Mouse (Mus musculus) adrenal gland, postnatal 4 days (tissue): ENCODE measurements around the gene Mphosph6. TPM values are rescaled to one million over a fixed set of nuclear protein-coding genes. Genes with fewer than 3 reads are reported as not detected.

Source experiments
- DNase-seq, 2 experiments: peaks; one replicate each; pipeline ENCODE4 v3.0.0; 2021 to 2022; ENCODE audit warnings: low spot score in 2 of 2, mixed read lengths in 2 of 2
- total RNA-seq, 2 experiments: library from RNA; stranded (reverse); gene quantifications; 2 replicates each; pipeline ENCODE4 v1.2.3; 2021

Gene Mphosph6
- total RNA-seq, 2 experiments from 2014 or later: 28.5 to 35.7 TPM

DNA sequence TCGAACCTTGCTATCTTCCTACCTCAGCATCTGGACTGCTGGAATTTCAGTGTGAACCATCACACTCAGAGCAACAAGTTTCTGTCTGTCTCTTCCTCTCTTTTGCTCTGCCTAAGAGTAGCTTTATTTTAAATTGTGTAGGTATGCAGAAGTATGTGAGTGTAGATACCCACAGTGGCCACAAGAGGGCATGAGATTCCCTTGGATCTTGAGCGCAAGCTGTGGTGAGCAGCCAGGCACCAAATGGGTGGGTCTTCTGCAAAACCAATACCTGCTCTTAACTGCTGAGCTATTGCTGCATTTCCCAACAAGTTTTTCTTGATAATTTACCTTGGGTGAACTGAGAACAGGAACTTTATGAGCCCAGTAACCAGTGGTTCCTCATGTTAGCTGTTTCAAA lies 29.6 kb downstream of the Mphosph6 start:
- DNase-seq: peak in 1 of 2 experiments; percentile 10

GRCm38 (mm10) chr8:117771115-117771836 lies 30.5 kb downstream of the Mphosph6 start:
- no peak for DNase-seq

GRCm38 (mm10) chr8:117768971-117769370 lies 32.8 kb downstream of the Mphosph6 start:
- no peak for DNase-seq

GRCm38 (mm10) chr8:117765947-117766346 lies 35.8 kb downstream of the Mphosph6 start:
- DNase-seq: no peak

GRCm38 (mm10) chr8:117764625-117765024 lies 37.1 kb downstream of the Mphosph6 start:
- no peak for DNase-seq

DNA sequence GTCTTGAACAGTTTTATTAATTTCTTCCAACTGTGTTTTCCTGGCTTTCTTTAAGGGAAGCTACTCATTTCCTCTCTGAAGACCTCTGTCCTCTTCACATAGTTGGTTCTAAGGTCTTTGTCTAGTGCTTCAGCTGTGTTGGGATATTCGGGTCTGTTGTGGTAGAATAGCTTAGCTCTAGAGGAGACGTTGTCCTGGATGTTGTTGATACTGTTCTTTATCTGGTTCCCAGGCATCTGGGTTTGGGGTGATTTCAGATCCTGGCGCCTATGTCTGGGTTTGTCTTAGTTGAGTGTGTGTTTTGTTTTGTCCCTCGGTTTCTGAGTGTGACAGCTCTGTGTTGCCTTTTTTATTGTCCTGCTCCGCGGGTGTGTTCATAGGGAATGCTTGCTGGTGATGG lies 39.0 kb downstream of the Mphosph6 start:
- DNase-seq: no peak

DNA sequence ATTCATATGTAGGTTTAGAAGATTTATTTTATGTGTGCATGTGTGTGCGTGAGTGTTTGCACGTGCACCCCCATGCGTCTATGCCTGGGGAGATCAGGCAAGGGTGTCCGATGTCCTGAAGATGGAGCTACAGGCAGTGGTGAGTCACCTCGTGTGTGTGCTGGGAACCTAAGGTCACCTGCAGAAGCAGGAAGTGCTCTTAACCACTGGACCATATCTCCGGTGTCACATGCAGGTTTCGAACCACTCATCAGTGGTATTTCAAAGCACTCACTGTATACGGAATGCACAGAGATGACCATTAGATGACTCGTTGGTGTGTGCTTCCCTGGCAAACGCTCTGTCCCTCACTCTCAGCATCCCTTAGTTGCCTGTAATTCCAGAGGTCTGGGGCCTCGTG lies 43.8 kb downstream of the Mphosph6 start:
- no peak for DNase-seq

DNA sequence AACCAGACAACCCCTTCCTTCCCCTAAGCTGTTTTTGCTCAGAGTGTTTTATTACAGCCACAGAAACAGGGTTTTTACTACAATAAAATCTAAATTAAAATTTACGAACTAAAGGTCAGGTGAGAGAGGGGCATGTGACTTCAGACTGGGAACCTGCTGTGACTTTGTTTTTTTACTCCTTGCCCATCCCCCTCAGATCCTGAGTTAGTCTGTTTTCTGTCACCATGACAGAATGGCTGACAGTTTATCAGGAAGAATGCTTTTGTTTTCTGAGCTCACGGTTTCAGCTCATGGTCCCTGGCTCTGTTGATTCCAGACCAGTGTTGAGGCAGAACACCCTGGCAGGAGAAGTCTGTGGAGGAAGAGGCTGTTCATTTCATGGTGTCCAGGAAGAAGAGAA lies 52.3 kb downstream of the Mphosph6 start:
- DNase-seq: no peak

DNA sequence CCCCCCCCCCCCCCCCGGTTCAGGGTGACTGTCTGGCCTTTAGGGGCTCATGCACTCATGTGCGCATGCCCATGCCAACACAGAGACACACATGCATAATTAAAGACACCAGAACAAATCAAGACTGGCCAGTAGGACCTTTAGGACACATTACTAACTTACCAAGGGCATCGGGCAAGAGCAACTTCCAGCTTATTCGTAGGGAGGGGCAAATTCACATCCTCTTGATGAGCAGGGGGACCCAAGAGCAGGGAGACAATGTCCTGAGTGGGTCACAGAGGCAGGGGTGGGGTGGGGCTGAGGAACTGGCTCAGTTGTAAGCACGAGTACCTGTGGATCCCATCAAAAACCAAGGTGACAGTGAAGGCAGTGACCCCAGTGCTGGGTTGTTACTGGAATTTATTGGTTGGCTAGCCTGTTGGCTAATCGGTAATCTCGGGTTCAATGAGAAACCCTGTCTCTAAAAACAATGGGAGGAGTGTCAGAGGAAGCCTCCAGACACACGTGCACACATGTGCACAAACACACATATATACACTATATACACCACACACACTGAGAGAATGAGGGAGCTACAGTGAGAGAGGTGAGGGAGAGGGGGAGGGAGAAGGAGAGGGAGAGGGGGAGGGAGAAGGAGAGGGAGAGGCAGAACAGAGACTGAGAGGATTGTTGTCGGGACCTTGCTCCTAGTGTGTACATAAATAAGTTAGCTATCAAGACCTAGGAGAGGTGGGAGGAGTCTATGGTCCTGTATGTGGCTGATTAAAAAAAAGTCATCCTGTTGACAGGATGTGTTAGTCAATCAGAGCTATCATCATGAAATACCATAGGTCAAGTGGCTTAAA lies 53.6 kb downstream of the Mphosph6 start:
- DNase-seq: no peak

DNA sequence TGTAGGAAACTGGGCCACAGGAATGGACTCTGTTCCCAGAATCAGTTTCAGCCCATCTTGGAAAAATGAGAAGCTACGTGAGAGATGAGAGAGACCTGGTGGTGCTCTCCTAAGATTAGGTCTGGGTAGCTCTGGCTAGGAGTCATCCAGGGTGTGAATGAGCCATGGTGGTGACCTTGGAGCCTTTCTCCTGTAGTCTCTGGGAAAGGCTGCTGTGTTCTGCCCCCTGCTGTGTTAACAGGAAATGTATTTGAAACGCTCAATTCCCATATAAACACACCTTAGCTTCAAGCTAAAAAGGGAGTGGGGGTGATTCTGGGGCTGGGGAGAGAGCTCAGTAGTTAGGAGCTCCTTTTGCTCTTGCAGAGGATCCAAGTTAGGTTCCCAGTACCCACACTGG lies 54.3 kb downstream of the Mphosph6 start:
- DNase-seq: no peak

DNA sequence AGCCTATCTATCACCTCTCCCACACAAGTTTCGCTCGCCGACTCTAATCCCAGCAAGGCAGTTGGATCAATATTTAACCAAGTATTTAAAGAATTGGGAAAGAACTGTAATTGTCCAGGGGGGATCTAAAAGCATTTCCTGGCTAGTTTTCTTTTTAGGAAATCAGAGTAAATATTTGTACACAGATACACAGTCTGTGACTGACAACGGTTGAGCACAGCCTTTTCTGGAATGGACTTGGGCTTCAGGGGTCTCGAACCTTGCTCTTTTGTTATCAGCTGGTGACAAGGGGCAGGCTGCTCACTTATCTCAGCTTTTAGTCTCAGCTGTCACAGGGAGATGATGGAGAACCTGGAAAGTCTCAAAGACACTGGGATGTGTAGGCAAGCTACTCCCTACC lies 55.1 kb downstream of the Mphosph6 start:
- DNase-seq: no peak

DNA sequence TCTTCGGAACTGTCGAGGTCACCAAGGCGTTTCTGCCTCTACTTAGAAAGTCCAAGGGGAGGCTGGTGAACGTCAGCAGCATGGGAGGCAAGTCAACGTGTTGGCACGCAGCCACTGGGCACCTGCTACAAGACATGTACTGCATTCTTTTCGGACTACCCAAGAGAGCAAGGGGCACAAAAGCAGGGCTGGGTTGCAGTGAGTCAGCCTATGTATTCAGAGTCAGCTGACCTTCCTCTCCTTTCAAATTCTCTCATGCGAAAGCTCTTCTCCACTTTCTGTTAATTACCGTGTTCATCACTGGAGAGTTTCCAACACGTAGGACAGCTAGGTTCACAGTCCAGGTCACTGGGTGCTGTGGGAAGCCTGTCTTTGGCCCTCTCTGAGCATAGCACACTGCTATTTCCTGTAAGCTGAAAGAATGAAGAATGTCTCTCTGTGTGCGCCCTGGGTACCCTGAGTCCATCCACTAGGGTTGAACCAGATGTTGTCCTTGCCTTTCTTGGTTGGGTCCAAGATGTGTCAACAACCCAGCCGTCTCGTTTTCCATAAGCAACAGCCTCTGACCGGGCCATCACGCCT lies 59.2 kb downstream of the Mphosph6 start:
- no peak for DNase-seq

Other genes starting within 250 kb of the Mphosph6 start
- 1 to 10 TPM; 1.8 to 2.7 TPM for gene Sdr42e1, start 128.3 kb downstream of the Mphosph6 start, total RNA-seq
- 10 to 100 TPM in 1 of 2 experiments, under 1 TPM in 1; 0.84 to 18.8 TPM for gene Hsd17b2, start 100.0 kb downstream of the Mphosph6 start, total RNA-seq